Mouse (Mus musculus): Measurements from ENCODE around the gene Mier2.

DNA sequence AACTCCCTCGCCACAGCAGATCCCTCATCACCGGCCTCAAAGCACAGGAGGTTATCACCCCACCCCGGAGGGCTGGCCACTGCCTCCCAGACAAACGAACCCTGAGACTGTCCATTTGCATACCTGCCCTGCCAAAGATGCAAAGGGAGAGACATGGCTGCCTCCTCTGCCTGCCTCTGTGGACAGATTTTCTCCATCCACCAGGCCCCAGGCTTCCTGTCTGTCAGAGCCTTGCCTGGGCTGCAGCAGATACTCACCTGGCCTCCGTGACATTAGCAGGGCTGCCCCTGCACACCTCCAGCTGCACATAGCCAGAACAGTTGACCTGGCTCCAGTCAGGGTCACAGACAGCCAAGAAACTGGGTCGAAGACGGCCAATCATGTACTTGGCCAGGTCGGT is 24.8 kb downstream of the Mier2 start:
- no peak for TF ChIP-seq CTCF (IDR thresholded peaks at IDR 0.05; ENCODE audit: insufficient read depth, low read length)
- TF ChIP-seq POLR2A (IDR thresholded peaks at IDR 0.05; ENCODE audit: borderline replicate concordance, extremely low read depth, low read depth, low read length), result no peak
